Mouse (Mus musculus) stomach, embryonic 16.5 days (tissue): Measurements from ENCODE around the gene Aff3. TPM values are rescaled to one million over a fixed set of nuclear protein-coding genes. Genes with fewer than 3 reads are reported as not detected.

ENCODE experiments used
- ATAC-seq: fragments of 200-750 bp; cut with Nextera tagmentation; 2 replicates; pipeline ENCODE4 v1.8.0; 2017; ENCODE audit warnings: moderate number of reproducible peaks, moderate TSS enrichment; ENCODE audit not compliant: insufficient read depth, low FRiP score
- H3K27ac ChIP-seq: fragments of 300-500 bp; sonication (generic); 2 replicates; pipeline ENCODE4 v1.5.1; 2014; ENCODE audit warnings: low read length
- H3K27me3 ChIP-seq: fragments of 300-500 bp; sonication (generic); 2 replicates; pipeline ENCODE4 v1.6.1; 2014; ENCODE audit warnings: low read length, control low read depth, mixed read lengths; ENCODE audit not compliant: control insufficient read depth, insufficient read depth
- H3K36me3 ChIP-seq: fragments of 300-500 bp; sonication (generic); 2 replicates; pipeline ENCODE4 v1.6.1; 2014; ENCODE audit warnings: low read length; ENCODE audit not compliant: control insufficient read depth, insufficient read depth
- H3K4me1 ChIP-seq: fragments of 300-500 bp; sonication (generic); 2 replicates; pipeline ENCODE4 v1.6.1; 2014; ENCODE audit warnings: low read length, control low read depth, mixed read lengths; ENCODE audit not compliant: control insufficient read depth, insufficient read depth
- H3K4me2 ChIP-seq: fragments of 300-500 bp; sonication (generic); 2 replicates; pipeline ENCODE4 v1.6.1; 2014; ENCODE audit warnings: low read depth, low read length, mixed read lengths
- H3K4me3 ChIP-seq: fragments of 300-500 bp; sonication (generic); replicated peaks from 2 replicates; pipeline ENCODE4 v1.5.1; 2014; ENCODE audit warnings: mild to moderate bottlenecking, low read length
- H3K9ac ChIP-seq: fragments of 300-500 bp; sonication (generic); 2 replicates; pipeline ENCODE4 v1.6.1; 2014; ENCODE audit warnings: low read length
- H3K9me3 ChIP-seq: fragments of 300-500 bp; sonication (generic); replicated peaks from 2 replicates; pipeline ENCODE4 v1.6.1; 2016; ENCODE audit warnings: low read length, control low read depth; ENCODE audit not compliant: control insufficient read depth
- WGBS: fragments of 180-500 bp; shearing (Covaris S2); extraction: QIAGEN DNeasy Blood & Tissue Kit; methylation state at CpG from one replicate; pipeline ENCODE4 v1.1.7; 2014; 5-methylcytosine and 5-hydroxymethylcytosine counted together
- polyA plus RNA-seq: library from polyadenylated mRNA; unstranded; fragments of >200 nt; fragmentation: Nextera tagmentation; extraction: Ambion mirVana; gene quantifications from 2 replicates; pipeline ENCODE4 v1.2.1, GENCODE M21; 2015

Gene Aff3
- polyA plus RNA-seq, 1 experiment from 2014 or later = 3.0 TPM

DNA sequence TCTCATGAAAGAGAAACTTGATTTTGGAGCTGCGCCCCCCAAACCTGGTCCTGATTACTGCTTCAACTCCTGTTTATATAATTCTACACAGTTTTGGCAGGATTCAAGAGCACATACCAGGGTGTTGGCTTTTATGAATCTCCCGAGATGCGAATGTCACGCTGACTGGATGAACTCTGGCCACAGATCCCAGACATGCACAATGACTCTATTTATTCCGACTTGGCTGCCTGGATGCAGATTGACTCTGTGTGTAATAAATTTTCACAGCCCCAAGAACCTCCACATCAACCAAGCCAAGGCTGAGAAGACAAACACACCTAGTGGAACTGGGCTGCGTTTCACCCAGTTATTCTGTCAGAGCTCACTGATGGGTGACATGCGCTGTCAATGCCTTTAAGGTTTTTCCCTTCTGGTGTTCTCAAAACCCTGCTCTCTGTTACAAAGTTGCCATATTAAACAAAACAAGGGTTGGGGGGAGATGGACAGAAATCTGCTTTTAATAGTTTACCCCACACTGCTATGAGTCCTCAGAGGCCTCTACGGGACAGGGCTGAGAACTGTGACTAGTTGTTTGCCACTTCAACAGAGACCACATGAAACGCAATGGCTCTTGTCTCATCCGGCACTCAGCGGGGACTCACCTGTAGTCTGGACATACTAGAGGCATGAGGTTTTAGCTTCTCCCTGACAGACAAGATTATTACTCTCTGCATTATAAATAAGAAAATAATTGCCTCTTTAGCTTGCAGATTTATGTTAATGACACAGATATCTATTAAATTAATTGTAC is 402.2 kb downstream of the Aff3 start:
- peak; percentile 37; the same call in 1 of the 2 replicates for ATAC-seq
- Histone ChIP-seq H3K9ac (no peak overlapping the region), H3K27me3 (no peaks in the 10 kb centered on the region), H3K36me3 (no peaks in the 10 kb centered on the region), H3K4me1 (0 out of 2 replicates have a peak, but pooled peaks cover 5% of the 10 kb centered on the region), H3K4me3 (no peak overlapping the region), H3K4me2 (no peak overlapping the region), H3K9me3 (no peaks in the 10 kb centered on the region), H3K27ac (no peak overlapping the region)
- 55% methylated on average over 11 of the region's 11 CpGs for WGBS

DNA sequence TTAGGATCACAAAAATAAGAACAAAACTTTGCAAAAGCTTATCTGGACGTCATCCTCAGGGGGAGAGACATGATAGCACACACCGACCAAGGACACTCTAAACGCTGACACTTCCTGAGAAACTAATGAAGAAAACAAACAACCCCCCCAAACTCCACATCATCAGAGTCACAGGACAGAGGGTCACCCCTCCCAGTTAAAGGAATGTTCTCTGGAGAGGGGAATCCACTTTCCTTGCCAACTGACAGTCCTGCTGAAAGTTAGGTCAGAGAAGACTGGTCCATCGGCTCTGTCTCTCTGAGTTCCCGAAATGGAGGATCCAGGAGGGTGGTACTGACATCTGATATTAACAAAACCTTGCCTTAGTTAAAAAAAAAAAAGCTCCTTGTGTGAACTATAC is 403.7 kb downstream of the Aff3 start:
- Histone ChIP-seq H3K36me3 (no peaks in the 10 kb centered on the region), H3K9me3 (no peaks in the 10 kb centered on the region), H3K27ac (no peak overlapping the region), H3K9ac (no peak overlapping the region), H3K4me3 (no peak overlapping the region), H3K27me3 (no peaks in the 10 kb centered on the region), H3K4me1 (0 out of 2 replicates have a peak, but pooled peaks cover 5% of the 10 kb centered on the region), H3K4me2 (no peak overlapping the region)
- 58% methylated on average over 5 of the region's 5 CpGs for WGBS
- no peak for ATAC-seq

DNA sequence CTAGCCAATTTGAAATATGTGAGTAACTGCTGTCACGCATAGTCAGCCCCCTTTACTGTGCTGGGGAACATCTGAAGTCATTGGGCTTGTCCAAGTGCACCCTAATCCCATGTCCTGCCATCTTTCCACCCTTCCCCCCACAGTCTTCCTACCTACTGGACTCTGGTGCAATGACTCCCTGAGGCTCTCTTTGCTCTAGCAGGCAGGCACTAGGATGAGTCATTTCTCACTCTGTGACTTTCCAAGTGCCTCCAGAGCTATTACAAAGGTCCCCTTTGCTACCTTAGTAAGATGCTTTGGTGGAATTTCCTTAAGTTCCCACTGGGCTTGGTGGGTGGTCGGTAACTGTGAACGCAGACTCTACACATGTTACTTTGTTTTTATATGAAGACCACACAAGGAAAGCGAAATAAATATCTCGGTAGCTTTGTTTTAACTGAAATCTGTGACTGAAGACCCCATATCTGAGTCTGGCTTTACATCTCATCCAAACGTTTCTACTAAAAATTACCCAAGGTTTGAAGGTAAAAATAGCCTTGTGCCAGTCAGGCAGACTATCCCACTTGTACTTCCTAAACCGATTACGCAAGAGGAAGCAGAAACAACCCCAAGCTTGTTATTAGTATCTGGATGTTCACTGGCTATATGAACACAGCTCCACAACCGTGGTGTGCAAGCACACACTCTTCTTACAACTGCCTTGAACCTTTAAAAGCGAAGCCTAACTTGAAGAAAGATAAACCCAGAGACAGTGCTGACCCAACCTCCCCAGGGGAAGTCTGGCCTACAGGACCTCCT is 405.0 kb downstream of the Aff3 start:
- no peak overlapping the region for H3K4me3 ChIP-seq
- ATAC-seq = no peak
- H3K27ac ChIP-seq = no peak overlapping the region
- H3K4me2 ChIP-seq = no peak overlapping the region
- H3K4me1 ChIP-seq = 0 out of 2 replicates have a peak, but pooled peaks cover 5% of the 10 kb centered on the region
- WGBS = 72% methylated on average over 10 of the region's 10 CpGs
- no peaks in the 10 kb centered on the region for H3K27me3 ChIP-seq
- H3K9ac ChIP-seq = no peak overlapping the region
- H3K9me3 ChIP-seq = no peaks in the 10 kb centered on the region
- no peaks in the 10 kb centered on the region for H3K36me3 ChIP-seq

DNA sequence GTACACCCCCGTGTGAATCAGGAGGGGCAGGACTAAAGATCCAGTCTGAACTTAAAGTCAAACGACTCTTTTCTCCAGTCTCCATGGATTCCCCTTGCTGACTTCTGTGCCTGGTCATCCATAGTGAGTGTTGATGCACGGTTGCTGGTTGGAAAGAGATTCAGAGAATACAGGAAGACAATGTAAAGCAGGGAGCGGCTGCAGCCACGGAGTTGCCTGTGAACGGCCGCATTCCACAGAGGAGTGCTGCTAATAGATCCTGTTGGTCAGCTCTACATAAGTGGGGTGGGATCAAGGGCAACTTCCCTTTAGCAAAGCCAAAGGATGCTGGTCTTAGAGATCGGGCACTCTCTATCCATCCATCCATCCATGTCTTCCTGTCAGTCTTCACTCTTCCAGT is 410.3 kb downstream of the Aff3 start:
- 62% methylated on average over 8 of the region's 8 CpGs for WGBS
- ATAC-seq = no peak
- no peaks in the 10 kb centered on the region for H3K9me3 ChIP-seq

DNA sequence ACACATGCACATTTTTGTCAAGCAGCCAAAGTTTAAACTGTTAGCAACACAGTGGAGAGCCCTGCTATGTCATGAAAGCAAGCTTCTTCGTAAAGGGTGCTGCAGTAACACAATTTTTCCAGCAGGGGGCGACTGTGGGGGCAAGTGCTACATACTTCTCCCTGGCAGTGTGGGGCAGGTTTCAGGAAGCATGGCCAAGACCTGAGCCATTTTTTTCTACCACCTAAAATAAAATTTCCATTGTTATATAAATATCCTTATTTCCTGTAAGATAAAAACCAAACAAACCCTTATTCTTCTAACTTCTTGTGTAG is 412.0 kb downstream of the Aff3 start:
- no peak for ATAC-seq
- Histone ChIP-seq H3K9me3 (no peaks in the 10 kb centered on the region), H3K4me2 (no peak overlapping the region), H3K27ac (no peak overlapping the region), H3K9ac (no peak overlapping the region), H3K36me3 (no peaks in the 10 kb centered on the region), H3K4me3 (no peak overlapping the region), H3K4me1 (peaks cover 5% of the 10 kb centered on the region; the same call in 1 of the 2 replicates), H3K27me3 (no peaks in the 10 kb centered on the region)
- 17% methylated on average over 2 of the region's 2 CpGs for WGBS

More for the DNA sequence above, 410.3 kb downstream of the Aff3 start:
- no peak overlapping the region for H3K4me3 ChIP-seq
- no peaks in the 10 kb centered on the region for H3K4me1 ChIP-seq
- no peaks in the 10 kb centered on the region for H3K27me3 ChIP-seq
- H3K4me2 ChIP-seq = no peak overlapping the region
- H3K27ac ChIP-seq = no peak overlapping the region
- H3K9ac ChIP-seq = no peak overlapping the region
- no peaks in the 10 kb centered on the region for H3K36me3 ChIP-seq

DNA sequence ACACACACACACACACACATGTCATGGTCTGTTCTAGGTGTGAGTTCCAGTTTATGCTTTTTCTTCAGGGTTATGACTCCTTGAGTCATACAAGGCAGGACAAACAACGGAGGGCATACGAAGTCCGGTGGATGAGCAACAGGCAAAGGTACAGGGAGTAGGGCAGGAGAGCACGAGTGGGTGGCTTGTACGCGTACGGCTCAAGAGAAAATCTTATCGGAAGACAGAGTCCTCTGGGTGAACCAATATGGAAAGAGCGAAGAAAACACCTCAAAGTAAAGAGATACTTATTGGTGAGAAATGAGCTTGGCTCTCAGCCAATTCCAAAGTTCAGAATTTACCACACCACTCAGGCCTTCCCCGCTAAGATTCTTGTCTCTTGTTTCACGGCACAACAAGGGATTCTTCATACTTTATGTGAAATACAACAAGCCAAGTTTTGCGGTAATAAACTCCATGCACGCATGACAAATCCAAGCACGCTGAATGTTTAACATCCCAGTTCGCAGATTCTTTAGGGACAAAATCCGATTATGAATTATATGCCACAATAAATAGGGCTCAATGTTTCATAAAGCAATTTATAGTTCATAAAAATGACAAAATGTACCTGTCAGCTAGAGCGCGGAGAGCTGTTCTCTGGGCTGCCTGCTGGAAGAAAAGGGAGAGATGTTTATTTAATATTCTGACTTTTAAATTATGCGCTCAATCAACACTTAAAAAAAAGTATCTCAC is 412.6 kb downstream of the Aff3 start:
- H3K36me3 ChIP-seq = no peaks in the 10 kb centered on the region
- no peak for ATAC-seq
- no peak overlapping the region for H3K9ac ChIP-seq
- H3K27ac ChIP-seq = no peak overlapping the region
- no peak overlapping the region for H3K4me3 ChIP-seq
- no peaks in the 10 kb centered on the region for H3K9me3 ChIP-seq
- WGBS = 58% methylated on average over 19 of the region's 19 CpGs
- H3K4me2 ChIP-seq = no peak overlapping the region
- H3K27me3 ChIP-seq = no peaks in the 10 kb centered on the region
- peaks cover 5% of the 10 kb centered on the region; the same call in 1 of the 2 replicates for H3K4me1 ChIP-seq

DNA sequence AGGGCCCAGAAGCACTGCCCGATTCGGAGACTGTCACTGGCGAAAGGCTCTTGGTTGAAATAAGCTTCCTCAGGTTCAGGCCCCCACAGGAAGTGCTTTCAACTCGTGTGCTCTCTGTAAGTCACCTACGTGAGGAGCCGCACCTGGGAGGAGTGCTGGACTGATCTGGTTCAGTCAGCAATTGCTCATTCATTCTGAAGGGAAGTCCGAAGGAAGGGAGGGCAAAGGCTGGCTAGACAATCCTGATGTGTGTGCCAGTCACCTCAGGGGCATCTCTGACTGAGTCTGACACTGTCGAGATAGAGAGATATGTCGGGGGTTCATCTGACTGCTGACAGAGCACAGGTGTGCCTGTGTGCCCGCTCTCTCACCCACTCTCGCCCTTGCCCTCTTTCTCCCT is 413.3 kb downstream of the Aff3 start:
- no peak for ATAC-seq
- H3K4me1 ChIP-seq = peaks cover 5% of the 10 kb centered on the region; the same call in 1 of the 2 replicates

DNA sequence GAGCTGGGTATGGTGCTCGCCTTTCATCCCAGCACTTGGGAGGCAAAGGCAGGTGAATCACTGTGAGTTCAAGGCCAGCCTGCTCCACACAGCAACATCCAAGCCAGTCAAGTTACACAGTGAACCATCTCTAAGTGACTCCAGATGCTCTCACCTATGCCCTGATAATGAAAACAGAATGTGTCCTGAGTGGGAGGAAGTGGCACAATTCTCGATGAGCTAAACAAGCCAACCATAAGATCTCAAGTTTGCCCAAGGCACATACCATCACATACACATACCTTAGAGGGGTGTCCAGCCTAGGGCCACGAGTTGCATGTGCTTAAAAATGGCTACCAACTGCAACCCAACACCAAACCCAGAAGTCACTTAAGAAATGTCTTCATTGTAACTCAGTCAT is 414.5 kb downstream of the Aff3 start:
- WGBS = 86% methylated on average over 3 of the region's 3 CpGs
- ATAC-seq = no peak
- no peak overlapping the region for H3K4me3 ChIP-seq
- H3K9ac ChIP-seq = no peak overlapping the region
- H3K27ac ChIP-seq = no peak overlapping the region
- no peaks in the 10 kb centered on the region for H3K36me3 ChIP-seq
- H3K4me2 ChIP-seq = no peak overlapping the region
- peaks cover 5% of the 10 kb centered on the region; the same call in 1 of the 2 replicates for H3K4me1 ChIP-seq
- no peaks in the 10 kb centered on the region for H3K27me3 ChIP-seq
- no peaks in the 10 kb centered on the region for H3K9me3 ChIP-seq

More for the DNA sequence above, 413.3 kb downstream of the Aff3 start:
- WGBS = 83% methylated on average over 11 of the region's 11 CpGs
- Histone ChIP-seq H3K4me3 (no peak overlapping the region), H3K9ac (no peak overlapping the region), H3K9me3 (no peaks in the 10 kb centered on the region), H3K27ac (no peak overlapping the region), H3K27me3 (no peaks in the 10 kb centered on the region), H3K36me3 (no peaks in the 10 kb centered on the region), H3K4me2 (no peak overlapping the region)
